16 mouse cellular contexts compared by ENCODE assay signal in the genomic region with DNA sequence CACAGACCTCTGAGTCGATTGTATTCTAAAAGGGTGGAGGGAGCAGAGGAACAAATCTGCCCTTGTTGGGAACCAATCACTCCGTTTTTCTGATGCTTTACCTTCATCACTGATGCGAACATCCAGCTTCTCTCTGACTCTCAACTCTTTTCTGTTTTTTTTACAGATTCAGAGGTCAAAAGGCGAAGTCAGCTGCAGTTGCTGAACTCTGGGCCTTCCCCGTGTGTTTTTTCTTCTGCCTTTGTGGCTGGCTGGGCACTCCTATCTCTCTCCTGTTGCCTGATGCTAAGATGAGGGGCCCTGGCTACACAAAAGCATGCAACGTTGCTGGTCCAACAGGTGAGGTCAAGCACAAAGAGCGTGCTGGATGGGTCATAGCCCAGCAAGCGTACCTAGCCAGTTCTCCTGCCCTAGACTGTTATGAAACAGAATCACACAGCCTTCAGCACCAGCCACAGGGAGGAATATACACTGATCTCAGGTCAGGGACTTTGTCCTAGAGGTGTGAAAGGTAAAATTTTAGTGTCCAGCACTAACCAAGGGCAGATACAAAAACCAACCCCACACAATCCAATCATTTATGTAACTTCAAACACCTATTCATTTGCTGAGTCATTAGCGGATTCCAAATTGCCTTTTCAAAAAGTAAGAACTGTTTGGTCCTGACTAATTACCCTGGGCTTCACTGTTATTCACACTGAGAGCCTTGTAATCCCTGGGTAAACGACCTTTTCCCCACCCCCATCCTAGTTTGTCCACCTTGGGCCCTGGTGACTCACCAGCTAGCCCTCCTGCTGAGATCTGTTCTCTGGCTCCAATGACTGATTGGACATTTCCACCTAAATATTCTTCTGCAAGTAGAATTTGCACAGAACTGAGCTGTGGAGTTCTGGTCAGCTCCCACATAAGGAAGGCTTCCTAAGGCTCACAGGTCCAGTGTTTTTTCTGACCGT. TPM values are rescaled to one million over a fixed set of nuclear protein-coding genes. Genes with fewer than 3 reads are reported as not detected.
DNase-seq lines count a peak whose midpoint lies in the region; ATAC-seq and TF ChIP-seq lines count a peak whose summit lies in the region.
"Had no signal": no experiment of that assay in that cellular context is flagged by ENCODE, and none has a peak within 500 bp of the region (broad histone marks: within the 10 kb centered on the region; RNA-seq: fewer than 3 reads in every experiment).

No protein-coding gene starts in this region.

- DNase-seq in adrenal gland, adult (ENCODE audit: inconsistent age in 2 of 2, low spot score in 1 of 2): peak; percentile 55 to 83
- DNase-seq in adrenal gland, postnatal 4 days (ENCODE audit: low spot score in 2 of 2): no peak
- DNase-seq in kidney, adult 2 months: peak; percentile 42
- peak; percentile 16 for DNase-seq in R1 (ENCODE audit: low read depth, low spot score)
- no peak for DNase-seq in right cerebral cortex, postnatal 14 days
- no peak for DNase-seq in layer of hippocampus, adult 8-10 months (ENCODE audit: low spot score in 2 of 2)
- DNase-seq: gastrocnemius, adult 2 months; heart, postnatal 4 days; retina, postnatal 1 day; thymus, adult 2 months had no signal

- H3K9ac ChIP-seq in kidney, embryonic 16.5 days (replicated peaks; ENCODE audit: low read length): no peak overlapping the region
- no peak overlapping the region for H3K9ac ChIP-seq in stomach, embryonic 14.5 days (replicated peaks; ENCODE audit: low read depth, low read length)
- H3K9ac ChIP-seq: forebrain, embryonic 15.5 days; liver, embryonic 12.5 days had no signal

- peaks cover 5% of the 10 kb centered on the region for H3K4me1 ChIP-seq in kidney, adult 2 months (ENCODE audit: control insufficient read depth, insufficient read depth, low read length)
- no peaks in the 10 kb centered on the region for H3K4me1 ChIP-seq in kidney, embryonic 16.5 days (ENCODE audit: insufficient read depth, low read length)
- H3K4me1 ChIP-seq in stomach, embryonic 14.5 days (ENCODE audit: control insufficient read depth, insufficient read depth, low read length): no peaks in the 10 kb centered on the region
- H3K4me1 ChIP-seq: forebrain, embryonic 15.5 days; liver, embryonic 12.5 days had no signal

- TF ChIP-seq CTCF in kidney, adult 2 months (conservative IDR thresholded peaks at IDR 0.05; ENCODE audit: insufficient read depth, insufficient read length, low read depth, low read length): no peak

- TF ChIP-seq POLR2A in kidney, adult 2 months (IDR thresholded peaks at IDR 0.05; ENCODE audit: low read depth, low read length): no peak

- no peak for ATAC-seq in kidney, embryonic 16.5 days (ENCODE audit: low FRiP score, low TSS enrichment)
- ATAC-seq in stomach, embryonic 14.5 days (ENCODE audit: insufficient number of reproducible peaks, insufficient read depth, low FRiP score, low read depth): 0 out of 2 replicates have a peak, but pooled peaks have one; percentile 33
- ATAC-seq: forebrain, embryonic 15.5 days; liver, embryonic 12.5 days; lung, postnatal 0 days had no signal

- 56% methylated on average over 11 of the region's 11 CpGs for WGBS in kidney, adult 2 months
- 53% methylated on average over 11 of the region's 11 CpGs for WGBS in kidney, embryonic 16.5 days
- 50% methylated on average over 11 of the region's 11 CpGs for WGBS in stomach, embryonic 14.5 days

- H3K36me3 ChIP-seq in kidney, adult 2 months (ENCODE audit: control insufficient read depth, insufficient read depth, low read length): no peaks in the 10 kb centered on the region
- H3K36me3 ChIP-seq in kidney, embryonic 16.5 days (ENCODE audit: insufficient read depth, low read length): no peaks in the 10 kb centered on the region
- H3K36me3 ChIP-seq in stomach, embryonic 14.5 days (ENCODE audit: control insufficient read depth, insufficient read depth, low read length): no peaks in the 10 kb centered on the region
- H3K36me3 ChIP-seq: forebrain, embryonic 15.5 days; liver, embryonic 12.5 days had no signal

- H3K9me3 ChIP-seq in kidney, embryonic 16.5 days (ENCODE audit: low read length): no peaks in the 10 kb centered on the region
- H3K9me3 ChIP-seq in stomach, embryonic 14.5 days (ENCODE audit: control insufficient read depth, low read depth, low read length): no peaks in the 10 kb centered on the region
- H3K9me3 ChIP-seq: forebrain, embryonic 15.5 days; liver, embryonic 12.5 days had no signal

- H3K4me3 ChIP-seq in kidney, adult 2 months (ENCODE audit: insufficient read depth, low read depth, low read length): no peak overlapping the region
- no peak overlapping the region for H3K4me3 ChIP-seq in kidney, embryonic 16.5 days (ENCODE audit: low read length)
- no peak overlapping the region for H3K4me3 ChIP-seq in stomach, embryonic 14.5 days (ENCODE audit: low read depth, low read length)
- H3K4me3 ChIP-seq: forebrain, embryonic 15.5 days; gastrocnemius, adult 2 months; liver, embryonic 12.5 days had no signal

- no peaks in the 10 kb centered on the region for H3K27me3 ChIP-seq in kidney, adult 2 months (replicated peaks; ENCODE audit: control insufficient read depth, insufficient read depth, low read length)
- H3K27me3 ChIP-seq in kidney, embryonic 16.5 days (ENCODE audit: insufficient read depth, low read length): no peaks in the 10 kb centered on the region
- no peaks in the 10 kb centered on the region for H3K27me3 ChIP-seq in stomach, embryonic 14.5 days (ENCODE audit: control insufficient read depth, insufficient read depth, low read length)
- H3K27me3 ChIP-seq: forebrain, embryonic 15.5 days; liver, embryonic 12.5 days had no signal

- H3K4me2 ChIP-seq in kidney, embryonic 16.5 days (replicated peaks; ENCODE audit: low read depth, low read length): no peak overlapping the region
- H3K4me2 ChIP-seq in stomach, embryonic 14.5 days (replicated peaks; ENCODE audit: low read depth, low read length): no peak overlapping the region
- H3K4me2 ChIP-seq: forebrain, embryonic 15.5 days; heart, embryonic 11.5 days; liver, embryonic 12.5 days had no signal

- H3K27ac ChIP-seq in kidney, adult 2 months (ENCODE audit: insufficient read depth, low read depth, low read length): no peak overlapping the region
- no peak overlapping the region for H3K27ac ChIP-seq in kidney, embryonic 16.5 days (ENCODE audit: low read length)
- H3K27ac ChIP-seq in stomach, embryonic 14.5 days (ENCODE audit: low read length): no peak overlapping the region
- H3K27ac ChIP-seq: forebrain, embryonic 15.5 days; gastrocnemius, adult 2 months; liver, embryonic 12.5 days had no signal

RNA-seq across cellular contexts. Expression of gene Trim45, which starts 29.3 kb away (rescaled TPM):
- total RNA-seq in adrenal gland, postnatal 4 days (2021): 1 to 10 TPM; 5.7 to 6.3 TPM
- 1.7 and 1.9 TPM in 2 replicates for polyA plus RNA-seq in kidney, adult 2 months (2012; rRNA removed)
- 7.0 and 7.7 TPM in 2 replicates for polyA plus RNA-seq in kidney, embryonic 16.5 days (2015; fragmentation: Nextera tagmentation; extraction: Ambion mirVana)
- polyA plus RNA-seq in stomach, embryonic 14.5 days (2014; fragmentation: Nextera tagmentation; extraction: Ambion mirVana): 4.5 and 5.0 TPM in 2 replicates
- 10 to 100 TPM in 1 of 4 experiments, 1 to 10 TPM in 3; 8.8 to 10.3 (median 9.6) TPM for total RNA-seq in layer of hippocampus, adult 8-10 months (2022)

Comparison
In these comparisons a context has a peak if more than half of its experiments do, and no peak if none do; other contexts are left out.
1. DNase-seq: peak in adrenal gland, adult (2 of 2), kidney, adult 2 months (single experiment) and R1 (single experiment); none in adrenal gland, postnatal 4 days (0 of 2), right cerebral cortex, postnatal 14 days (single experiment) and layer of hippocampus, adult 8-10 months (0 of 2).